Mouse (Mus musculus) adrenal gland, adult (tissue): ENCODE results near the gene Disp2.

Experiments used
- DNase-seq, 2 experiments: peaks; one replicate each; pipeline ENCODE4 v3.0.0; 2022 to 2023; ENCODE audit warnings: low spot score in 1 of 2; ENCODE audit not compliant: inconsistent age in 2 of 2

Gene Disp2

DNA sequence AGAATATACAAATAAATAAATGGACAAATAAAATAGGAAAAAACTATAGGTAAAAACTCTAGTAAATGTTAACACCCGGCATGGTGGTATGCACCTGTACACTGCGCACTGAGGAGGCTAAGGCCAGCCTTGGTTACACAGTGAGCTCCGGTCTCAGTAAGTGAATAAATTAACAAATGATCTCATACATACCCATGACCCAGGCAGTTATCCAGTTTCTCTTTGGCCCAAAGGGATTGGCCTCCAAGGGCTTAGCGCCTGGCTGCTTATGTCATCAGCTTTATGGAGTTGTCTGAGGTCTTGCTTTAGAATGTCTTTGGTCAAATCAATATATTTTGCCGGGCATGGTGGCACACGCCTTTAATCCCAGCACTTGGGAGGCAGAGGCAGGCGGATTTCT, 4.1 kb downstream of the Disp2 start:
- no peak for DNase-seq

GRCm38 (mm10) chr2:118786525-118786924, 7.0 kb downstream of the Disp2 start:
- no peak for DNase-seq

DNA sequence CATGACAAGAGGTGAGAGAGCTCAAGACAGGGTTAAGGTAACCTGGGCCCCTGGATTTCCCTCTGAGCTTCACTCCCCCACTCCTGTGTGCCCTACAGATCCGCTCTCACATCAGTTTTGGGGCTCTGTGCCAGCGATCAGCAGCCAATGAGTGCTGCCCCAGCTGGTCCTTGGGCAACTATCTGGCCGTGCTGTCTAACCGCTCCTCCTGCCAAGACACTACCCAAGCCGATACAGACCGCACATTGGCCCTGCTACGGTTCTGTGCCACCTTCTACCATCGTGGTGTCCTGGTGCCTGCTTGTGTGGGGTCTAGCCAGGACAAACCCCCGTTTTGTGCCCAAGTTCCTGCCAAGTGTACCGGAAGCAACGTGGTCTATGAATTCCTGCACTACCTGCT, 10.0 kb downstream of the Disp2 start:
- DNase-seq, result peak in 1 of 2 experiments; percentile 69

- DNase-seq, result no peak
Observed at GRCm38 (mm10) chr2:118790221-118790550, 10.7 kb downstream of the Disp2 start.

DNA sequence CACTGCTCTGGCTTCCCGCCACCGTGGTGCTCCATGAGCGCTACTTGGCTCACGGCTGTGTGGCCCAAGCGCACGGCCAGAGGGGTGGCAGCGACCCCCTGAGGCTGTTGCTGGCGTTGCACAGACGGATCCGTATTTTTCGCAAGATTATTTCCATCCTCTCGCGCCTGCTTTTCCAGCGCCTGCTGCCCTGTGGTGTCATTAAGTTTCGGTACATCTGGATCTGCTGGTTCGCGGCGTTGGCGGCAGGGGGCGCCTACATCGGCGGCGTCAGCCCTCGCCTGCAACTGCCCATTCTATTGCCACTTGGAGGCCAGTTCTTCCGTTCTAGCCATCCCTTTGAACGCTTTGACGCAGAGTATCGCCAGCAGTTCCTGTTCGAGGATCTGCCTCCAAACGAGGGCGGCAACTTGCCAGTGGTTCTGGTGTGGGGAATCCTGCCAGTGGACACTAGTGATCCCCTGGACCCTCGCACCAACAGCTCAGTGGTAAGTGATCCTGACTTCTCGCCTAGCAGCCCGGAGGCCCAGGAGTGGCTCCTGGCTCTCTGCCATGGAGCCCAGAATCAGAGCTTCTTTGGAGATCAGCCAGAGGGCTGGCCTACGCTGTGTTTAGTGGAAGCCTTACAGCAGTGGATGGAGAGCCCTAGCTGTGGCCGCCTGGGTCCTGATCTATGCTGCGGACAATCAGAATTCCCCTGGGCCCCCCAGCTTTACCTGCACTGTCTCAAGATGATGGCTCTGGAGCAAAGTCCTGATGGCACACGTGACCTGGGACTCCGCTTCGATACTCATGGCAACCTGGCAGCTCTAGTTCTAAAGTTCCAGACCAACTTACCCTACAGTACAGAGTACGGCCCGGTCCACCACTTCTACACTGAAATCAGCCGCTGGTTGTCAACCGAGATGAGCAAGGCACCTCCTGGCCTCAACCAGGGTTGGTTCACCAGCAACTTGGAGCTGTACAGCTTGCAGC, 11.3 kb downstream of the Disp2 start:
- DNase-seq, result peak; percentile 86 to 93

GRCm38 (mm10) chr2:118791591-118792258, 12.2 kb downstream of the Disp2 start:
- DNase-seq, result no peak

DNA sequence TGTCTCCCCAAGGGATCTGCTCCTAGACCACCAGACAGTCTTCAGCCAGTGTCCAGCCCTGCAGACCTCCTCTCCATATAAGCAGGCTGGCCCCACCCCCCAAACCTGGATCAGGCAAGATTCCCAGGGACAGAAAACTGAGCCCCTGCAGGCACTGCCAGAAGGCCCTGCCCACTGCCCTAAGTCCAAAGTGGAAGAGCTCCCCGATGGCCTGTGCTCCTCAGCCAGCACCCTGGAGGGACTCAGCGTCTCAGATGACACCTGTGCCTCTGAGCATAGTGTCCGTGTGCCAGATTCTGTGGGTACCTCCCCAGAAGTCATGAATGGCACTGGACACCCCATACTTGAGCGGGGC, 12.7 kb downstream of the Disp2 start:
- DNase-seq, result no peak

DNA sequence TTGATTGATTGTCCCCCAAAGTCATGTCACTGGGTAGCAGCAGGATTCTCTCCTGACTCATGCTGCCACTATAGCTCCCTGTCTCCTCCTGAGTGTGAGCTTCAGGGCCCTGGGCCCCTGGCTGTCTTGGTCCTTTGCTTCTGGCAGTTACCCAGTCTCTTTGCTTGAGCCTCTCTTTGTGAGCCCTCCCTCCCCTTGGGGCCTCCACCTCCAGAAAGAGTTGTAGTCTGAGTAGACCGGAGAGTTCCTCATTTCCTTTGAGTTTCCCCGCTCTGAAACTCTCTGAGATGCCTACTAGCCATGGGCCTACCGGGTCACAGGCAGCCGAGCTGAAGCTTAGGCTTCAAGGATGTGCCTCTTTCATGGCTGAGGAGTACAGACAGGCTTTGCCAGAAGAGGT, 14.1 kb downstream of the Disp2 start:
- DNase-seq, result no peak

DNA sequence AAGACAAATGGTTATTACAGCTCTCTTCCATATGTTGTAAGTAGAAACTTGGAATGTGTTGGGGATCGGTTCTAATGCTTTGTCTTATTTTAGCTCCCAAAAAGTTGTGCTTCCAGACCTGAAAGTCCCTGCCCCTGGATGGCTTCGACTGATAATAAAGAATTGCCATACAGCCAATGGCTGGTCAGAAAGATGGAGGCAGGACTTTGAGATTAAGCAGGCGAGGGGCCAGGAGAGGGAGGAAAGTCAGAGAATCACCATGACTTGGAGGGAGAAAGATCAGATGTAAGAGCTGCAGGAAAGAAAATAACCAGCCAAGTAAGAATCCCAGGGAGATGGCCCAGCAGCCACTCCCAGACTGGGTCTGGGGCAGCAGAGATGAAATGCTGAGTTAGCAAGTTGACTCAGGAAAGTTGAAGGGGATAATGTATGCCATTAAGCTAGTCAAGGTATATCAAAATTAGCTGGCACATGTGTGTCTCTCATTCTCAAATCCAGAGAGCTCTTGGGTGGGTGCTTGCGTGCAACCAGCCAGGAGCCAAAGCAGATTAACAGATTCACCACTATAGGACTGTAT, 23.1 kb downstream of the Disp2 start:
- DNase-seq, result no peak

DNA sequence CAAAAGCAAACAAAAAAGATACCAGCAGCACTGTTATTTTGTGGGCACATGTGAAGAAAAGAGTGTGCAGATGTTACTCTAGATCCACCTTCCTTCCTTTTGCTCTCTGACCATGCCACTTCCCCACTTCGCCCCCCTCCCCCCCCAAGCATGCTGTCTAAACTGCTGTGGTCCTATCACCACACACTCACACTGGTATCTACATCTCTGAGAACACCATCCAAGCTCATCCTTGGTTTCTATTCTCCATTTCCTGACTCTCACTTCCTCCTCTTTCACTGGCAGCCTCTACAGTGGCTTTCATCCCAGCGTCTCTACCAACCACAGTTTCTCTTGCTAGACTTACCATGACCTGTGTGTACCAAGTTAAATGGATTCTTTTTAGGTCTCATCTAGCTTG, 25.0 kb downstream of the Disp2 start:
- DNase-seq, result no peak

- no peak for DNase-seq
Observed at GRCm38 (mm10) chr2:118805137-118805536, 25.6 kb downstream of the Disp2 start.

GRCm38 (mm10) chr2:118805756-118806155, 26.2 kb downstream of the Disp2 start:
- no peak for DNase-seq

GRCm38 (mm10) chr2:118806860-118807259, 27.3 kb downstream of the Disp2 start:
- DNase-seq, result peak in 1 of 2 experiments; percentile 54

GRCm38 (mm10) chr2:118810861-118811260, 31.3 kb downstream of the Disp2 start:
- DNase-seq, result no peak

DNA sequence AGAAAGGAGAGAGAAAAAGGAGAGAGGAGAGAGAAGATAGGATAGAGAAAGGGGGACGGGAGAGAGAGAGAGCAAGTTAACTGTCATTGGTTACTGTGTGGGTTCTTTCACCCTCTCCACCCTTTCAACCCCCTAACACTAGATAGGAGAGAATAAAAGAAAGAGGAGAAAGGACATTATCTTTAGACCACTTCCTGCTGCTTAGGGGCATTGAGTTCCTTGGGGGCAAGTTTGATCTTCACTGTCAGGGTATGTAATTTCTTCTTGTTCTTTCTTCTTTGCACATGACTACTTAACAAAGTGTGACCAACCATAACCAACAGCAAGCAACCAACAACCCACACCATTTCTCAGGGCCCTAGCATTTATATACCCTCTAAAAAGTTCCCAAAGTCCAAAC, 33.2 kb downstream of the Disp2 start:
- DNase-seq, result no peak

DNA sequence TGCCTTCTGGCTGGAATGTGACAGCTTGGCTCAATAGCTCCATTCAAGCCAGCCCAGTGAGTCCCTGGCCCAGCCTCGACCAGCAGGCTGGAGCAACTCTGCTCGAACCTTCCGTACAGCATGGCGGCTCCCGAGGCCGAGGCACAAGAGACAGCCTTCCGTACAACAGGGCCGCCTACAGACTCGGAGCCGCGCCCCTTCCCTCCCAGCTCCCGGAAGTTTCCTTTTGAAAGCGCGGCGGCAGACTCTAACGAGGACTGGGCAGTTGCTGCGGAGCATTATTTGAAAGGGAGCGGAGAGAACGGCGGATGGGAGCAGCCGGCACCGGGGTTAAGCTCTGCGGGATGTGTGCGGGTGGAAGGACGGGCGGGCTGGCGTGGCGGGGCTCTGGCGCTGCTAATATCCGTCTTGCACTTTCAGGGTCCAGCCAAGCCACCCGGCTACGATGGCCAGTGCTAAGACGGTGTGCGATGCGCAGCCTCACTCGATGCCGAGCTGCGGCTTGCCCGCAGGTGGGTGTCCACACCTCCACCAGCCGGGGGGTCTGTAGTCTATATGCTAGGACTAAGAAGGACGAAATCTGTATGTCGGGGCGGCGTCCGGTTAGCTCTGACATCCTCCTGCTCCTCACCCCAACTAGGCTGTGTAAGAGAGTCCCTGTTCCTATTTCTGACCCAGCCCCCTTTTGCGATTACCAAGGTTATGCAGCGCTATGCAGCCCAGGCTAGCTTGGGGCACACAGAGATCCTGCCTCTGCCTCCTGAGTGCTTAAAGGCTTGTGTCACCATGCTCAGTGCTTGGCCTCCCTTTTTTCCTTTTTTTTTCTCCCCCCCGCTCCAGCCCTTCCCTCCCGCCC, 34.7 kb downstream of the Disp2 start, which contains the start of gene Knstrn:
TSS of gene Knstrn (plus strand) at position 23 of the 856 bp plus-strand sequence.
- DNase-seq, result peak; percentile 89 to 95

DNA sequence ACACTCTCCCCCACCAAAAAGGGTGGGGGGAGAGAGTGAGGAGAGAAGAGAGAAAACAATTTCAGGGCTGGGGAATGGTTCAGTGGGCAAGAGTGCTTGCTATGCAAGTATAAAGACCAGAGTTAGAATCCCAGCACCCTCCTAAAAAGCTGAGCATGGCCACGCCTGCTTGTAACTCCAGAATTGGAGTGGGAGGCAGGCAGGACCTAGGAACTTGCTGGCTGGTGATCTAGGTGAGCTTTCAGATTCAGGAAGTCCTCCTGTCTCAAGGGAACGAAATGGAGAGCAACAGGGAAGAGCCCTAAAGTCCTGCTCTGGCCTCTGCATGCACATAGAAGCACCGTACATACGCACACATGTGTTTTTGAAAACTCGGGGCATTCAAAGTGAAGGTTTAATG, 43.3 kb downstream of the Disp2 start:
- no peak for DNase-seq

DNA sequence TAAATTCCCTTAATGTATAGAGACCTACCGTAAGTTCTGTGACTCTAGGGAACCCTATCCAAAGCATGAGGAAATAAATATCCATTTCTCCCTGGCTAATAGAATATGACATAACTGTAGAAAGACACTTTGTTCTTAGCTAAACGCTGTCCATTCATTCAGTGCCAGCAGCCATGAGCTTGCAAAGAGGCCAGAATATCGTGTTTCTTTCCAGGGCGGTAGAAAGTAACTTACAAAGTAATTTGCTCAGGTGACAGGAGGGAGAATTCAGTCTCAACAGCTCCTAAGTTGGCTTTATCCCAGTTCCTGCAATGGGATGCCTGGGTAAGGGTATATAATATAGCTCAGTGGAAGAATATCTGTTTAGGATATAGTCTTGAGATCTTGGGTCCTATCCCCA, 44.9 kb downstream of the Disp2 start:
- no peak for DNase-seq

DNA sequence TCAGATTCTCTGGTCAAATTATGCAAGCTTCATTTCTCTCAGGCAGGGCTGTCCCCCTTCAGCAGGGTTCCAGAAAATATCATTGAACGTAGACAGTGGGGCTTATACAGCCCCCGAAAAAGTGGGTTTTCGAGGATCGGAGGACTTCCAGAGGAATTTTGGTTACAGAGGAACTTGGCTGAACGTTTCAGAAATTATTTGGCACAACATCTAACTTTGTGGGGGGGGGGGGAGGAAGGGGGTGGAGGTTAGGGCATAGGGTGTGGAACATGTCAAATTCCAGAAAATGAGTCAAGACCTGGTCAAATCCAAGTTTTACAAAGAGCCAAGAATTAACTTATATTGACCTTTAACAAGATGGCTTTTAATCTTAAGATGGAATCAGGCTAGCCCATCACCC, 49.6 kb downstream of the Disp2 start:
- no peak for DNase-seq

DNA sequence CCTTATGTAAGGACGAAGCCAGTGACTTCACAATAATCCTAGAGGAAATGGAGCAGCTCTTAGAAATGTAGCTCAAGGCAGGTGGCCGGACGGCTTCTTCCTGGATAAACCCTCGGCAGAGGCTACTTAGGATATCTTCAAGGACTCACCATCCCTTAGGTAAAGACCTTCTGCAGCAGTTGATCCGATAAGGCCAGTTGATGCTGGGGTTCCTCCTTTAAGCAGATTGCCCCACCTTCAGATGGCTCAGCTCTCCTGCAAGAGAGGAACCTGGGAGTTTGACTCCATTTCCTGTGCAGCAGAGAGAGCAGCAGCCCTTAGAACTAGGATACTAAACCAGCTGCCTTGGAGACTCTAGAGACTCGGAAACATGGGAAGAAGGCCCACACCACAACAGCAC, 54.5 kb downstream of the Disp2 start:
- no peak for DNase-seq

- DNase-seq, result peak in 1 of 2 experiments; percentile 27
Observed at GRCm38 (mm10) chr2:118835115-118835514, 55.6 kb downstream of the Disp2 start.
